Mouse (Mus musculus) heart, adult 8-10 months (tissue): ENCODE measurements around the gene Senp6. TPM values are rescaled to one million over a fixed set of nuclear protein-coding genes. Genes with fewer than 3 reads are reported as not detected.
A peak's percentile ranks its signal among the peaks of the same experiment; 100 is the strongest.
"Not testable (repeated sequence)": the region's sequence is repeated elsewhere in the genome, so short reads cannot be mapped to it uniquely, and the experiment has no call there.

Experiments used
- DNase-seq: peaks from one replicate; pipeline ENCODE4 v3.0.0; 2022; ENCODE audit warnings: low spot score
- total RNA-seq, 4 experiments: library from RNA; stranded (reverse); gene quantifications; 2 replicates each; pipeline ENCODE4 v1.2.4; 2022

Gene Senp6
- 10 to 100 TPM; 59.8 to 73.0 (median 66.9) TPM for total RNA-seq

DNA sequence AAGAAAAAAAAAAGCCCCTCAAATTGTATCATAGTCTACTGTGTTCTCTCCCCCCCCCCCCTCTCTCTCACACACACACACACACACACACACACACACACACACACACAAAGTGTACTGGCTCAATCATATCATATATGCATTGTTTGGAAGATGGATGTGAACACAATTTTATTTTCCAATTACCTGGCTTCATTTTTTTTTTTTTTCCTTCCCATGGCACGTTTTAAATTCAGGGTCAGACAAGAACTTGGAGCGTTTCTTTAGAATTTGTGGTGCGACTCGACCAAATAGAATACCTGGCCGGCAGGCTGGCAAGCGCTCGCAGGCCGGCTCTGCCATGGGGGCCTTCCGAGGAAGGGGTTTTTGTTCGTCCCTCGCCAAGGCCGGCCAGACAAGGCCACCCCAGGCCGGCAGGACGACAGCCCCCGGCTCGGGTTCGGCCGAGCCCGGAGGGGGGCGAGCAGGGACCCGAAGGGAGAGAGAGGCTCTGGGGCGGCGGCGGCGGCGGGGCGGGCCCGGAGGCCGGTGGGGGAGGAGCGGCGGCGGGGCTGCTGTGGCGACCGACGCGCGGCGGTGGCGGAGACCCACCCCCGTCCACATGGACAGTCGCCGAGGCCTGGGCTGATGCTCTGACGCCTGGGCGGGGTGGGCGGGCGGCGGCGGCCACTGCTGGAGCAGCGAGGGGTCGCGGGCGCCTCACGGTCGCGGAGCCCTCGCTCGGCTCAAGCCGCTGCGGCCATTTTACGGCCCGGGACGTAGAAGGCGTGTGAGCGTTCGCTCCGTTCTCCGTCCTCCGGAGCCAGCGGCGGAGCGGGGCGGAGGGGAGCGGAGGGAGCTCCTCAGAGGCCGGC, at the start of gene Senp6:
TSS of gene Senp6 (plus strand) at position 537 of the 854 bp plus-strand sequence.
- peak; percentile 39 for DNase-seq

DNA sequence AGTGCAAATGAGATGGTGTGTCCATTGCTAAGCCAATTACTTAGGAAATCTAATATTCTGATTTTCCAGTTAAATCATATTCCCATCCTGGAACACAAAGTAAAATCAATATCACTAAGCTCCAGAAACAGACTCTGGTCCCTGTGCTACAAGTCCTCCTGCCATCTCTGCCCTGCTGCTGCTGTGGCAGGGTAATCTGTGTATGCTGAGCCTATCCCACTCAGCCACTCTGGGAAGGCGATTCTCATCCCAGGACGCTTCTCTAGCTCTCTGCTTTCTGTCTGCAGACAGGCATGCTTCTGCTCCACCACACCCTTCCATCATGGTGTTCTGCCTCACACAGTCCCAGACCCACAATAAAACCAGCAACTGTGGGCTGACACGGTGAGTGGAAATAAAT, 46.3 kb upstream of the Senp6 start:
- DNase-seq: no peak

DNA sequence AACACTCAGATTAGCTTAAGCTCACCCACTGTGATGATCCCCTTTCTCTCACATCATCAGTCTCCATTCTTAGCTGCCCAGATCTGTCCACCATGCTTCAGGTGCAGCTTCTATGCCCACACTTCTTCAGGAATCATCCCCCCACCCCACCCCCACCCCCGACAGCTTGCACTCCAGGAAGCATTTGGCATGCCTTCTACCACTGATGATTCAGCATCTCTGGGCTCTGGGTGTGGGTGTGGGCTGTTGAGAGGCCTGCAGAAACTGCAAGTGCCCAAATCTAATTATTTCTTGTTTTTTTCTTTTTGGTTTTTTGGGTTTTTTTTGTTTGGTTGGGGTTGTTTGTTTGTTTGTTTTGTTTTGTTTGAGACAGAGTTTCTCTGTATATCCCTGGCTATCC, 45.1 kb upstream of the Senp6 start:
- DNase-seq: no peak

DNA sequence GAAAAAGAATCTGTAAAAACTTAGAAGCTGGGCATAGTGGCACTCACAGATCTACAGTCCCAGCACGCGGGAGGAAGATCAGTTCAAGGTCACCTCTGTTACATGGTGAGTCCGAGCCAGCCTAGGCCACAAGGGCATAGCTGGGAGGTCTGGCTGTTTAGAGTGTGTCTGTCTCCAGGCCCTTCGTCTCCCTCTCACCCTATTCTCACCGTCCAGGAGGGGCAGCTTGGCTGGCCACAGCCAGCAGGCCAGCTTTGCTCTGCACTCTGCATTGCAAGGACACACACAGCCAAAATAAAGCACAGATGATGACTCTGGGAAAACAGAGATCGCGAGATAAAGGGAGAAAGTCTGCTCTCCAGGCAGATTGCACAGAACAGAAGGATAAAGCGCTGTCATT, 43.9 kb upstream of the Senp6 start:
- DNase-seq: no peak

DNA sequence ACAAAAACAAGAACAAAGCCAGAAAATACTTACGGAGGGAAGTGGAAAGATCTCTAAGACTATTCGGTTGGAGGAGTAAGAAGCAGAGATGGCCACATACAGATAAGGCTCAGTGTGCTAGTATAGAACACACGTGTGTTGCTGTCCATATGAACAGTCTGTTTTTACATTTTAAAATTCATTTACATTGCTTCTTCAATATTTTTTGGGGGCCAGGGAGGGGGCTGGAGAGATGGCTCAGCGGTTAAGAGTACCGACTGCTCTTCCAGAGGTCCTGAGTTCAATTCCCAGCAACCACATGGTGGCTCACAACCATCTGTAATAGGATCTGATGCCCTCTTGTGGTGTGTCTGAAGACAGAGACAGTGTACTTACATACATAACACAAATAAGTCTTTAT, 41.4 kb upstream of the Senp6 start:
- DNase-seq: not testable (repeated sequence)

DNA sequence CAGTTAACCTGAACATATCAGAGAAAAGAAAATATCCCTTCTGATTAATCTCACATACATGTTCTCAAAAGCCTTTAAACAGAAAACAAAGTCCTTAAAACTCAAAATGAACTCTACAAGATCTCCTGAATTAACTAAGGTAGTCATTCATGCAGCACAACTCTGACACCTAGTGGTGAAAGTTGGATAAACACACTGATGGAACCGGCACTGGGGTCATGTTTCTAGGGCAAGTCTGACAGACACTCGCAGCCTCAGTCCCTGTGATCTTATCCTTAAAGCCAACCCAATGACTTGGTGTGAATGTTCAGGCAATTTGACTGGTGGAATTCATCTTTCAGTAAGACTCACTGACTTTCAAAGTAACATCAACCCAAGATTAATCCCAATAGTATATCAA, 40.7 kb upstream of the Senp6 start:
- DNase-seq: peak; percentile 78

DNA sequence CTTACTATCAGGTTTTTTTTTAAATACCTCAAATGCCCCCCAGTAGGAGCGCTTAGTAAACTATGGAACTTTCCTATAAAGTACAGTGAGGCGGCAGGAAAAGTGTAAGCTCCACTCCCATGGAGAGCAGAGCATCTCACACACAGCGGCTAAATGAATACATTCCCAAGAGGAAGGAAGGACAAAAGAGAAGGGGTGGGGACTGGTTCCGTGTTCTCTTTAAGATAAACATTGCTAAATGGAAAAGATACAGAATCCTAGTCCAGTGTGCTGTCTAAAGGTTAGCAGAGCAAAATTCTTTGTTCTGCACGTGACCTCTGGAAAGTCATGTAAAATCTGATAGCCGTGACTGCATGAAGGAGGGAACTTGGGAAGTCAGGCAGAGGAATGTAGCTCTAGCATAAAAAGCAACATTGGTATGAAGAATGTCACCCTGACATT, 40.1 kb upstream of the Senp6 start:
- DNase-seq: no peak

DNA sequence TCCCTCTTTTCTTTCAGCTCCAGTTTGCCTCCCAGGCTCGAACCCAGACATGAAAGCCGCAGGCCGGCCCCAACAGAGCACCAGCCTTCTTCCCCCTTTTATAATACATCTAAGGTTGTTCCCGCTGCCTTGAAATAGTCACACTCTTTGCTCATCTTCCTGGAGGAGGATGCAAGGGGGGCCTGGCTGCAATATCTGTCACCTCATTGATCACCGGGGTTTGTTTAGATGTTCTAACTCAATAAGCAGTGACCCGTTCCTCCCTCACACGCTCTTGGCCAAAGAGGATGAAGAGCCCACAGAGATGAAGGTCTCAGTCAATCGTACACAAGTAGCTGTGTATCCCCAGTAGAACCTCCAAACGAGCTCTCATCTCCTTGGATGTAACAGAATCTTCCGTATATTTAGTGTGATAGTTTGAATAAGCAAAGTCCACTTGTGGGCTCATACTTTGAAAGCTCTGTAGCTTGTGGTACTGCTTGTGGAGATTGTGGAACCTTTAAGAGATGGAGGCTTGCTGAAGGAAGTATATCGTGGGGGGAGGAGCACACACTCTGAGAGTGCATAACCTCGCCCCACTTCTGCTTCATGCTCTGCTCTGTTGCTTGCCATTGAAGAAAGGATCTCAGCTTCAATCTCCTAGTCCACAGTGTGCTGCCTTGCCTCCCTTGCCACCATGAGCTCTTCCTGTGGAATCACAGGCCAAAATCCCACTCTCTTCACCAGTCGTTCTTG, 29.3 kb upstream of the Senp6 start:
- no peak for DNase-seq

DNA sequence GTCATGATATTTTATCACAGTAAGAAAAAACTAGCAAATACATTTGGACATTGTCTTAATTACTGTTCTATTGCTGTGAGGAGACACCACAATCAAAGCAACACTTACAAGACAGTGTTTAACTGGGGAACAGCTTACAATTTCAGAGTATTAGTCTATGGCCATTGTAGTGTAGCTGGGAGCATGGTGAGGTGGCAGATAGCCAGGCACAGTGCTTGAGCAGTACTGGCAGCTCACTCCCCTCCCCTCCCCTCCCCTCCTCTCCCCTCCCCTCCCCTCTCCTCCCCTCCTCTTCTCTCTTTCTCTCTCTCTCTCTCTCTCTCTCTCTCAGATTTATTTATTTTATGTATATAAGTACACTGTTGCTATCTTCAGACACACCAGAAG, 28.7 kb upstream of the Senp6 start:
- DNase-seq: no peak

DNA sequence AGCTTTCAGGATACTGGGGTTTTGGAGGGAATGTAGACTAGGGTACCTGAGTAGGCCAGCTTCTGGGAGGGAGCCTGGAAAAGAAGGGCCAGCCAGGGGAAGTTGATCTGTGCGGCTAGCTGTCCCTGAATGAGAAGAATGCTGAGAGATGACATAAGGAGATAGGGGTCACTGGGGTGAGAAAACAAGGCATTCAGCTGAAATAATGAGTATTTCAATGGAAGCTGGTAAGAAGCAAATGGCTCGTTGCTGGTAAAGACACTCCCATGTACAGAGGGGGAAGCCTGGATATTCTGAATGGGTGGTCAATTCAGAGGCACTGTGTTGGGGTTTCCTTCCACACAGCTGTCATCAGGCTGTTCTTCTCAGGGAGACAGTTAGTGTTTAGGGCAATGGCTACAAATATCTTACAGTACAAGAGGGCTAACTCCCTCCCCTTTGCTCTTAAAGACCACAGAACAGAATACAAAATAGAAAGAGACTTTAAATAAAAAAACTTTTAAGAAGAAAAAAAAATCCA, 27.3 kb upstream of the Senp6 start:
- DNase-seq: no peak

DNA sequence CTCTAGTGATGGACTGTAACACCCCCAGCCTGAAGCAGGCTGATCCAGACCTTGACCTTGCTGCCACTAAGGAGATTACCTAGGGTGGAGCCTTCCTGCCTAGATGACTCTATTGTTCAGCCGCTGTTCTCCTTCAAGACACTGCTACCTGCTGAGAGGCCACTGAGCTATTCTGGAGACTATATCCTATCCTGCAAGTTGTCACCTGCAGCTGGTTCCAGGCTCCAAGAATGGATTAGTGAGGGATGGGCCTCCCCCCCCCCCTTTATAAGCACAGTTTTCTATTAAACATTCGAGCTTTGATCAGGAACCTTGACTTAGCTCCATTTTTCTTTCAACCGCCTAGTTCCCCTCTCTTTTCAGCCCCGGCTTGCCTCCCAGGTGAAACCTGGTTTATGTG, 22.4 kb upstream of the Senp6 start:
- DNase-seq: not testable (repeated sequence)

DNA sequence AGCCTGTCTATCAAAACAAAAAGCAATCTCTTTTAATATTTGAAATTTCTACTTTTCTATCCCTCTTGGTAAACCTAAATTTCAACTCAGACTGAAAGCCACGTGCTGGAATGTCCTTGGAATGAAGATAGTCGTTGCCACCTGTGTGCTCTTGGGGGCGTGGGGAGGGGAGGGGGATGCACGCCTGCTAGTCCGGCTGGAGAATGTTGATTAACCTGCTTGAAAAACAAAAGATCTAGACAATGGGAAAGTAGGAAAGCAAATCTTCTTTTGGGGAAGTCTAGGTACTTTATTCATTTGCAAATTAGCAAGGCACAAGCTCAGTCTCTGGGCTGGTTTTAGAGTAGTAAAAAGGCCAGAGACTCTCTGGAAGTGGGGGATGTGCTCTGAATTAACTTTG, 17.4 kb upstream of the Senp6 start:
- not testable (repeated sequence) for DNase-seq

DNA sequence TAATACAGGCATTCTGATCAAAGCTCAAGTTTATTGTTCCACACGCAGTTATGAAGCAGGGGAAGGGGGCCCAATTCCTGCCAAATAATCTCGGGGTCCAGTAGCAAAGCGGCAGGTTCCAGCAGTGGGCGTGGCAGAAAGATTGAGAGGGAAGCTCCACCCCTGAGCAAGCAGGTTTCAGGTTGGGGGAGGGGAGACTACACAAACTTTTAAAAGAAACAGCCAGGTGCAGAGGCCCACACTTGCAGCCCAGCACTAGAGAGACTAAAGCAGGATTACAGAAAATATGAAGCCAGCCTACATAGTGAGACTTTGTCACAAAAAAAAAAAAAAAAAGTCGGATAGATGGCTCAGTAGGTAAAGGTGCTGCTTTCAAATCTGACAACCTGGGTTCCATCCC, 13.8 kb upstream of the Senp6 start:
- no peak for DNase-seq

DNA sequence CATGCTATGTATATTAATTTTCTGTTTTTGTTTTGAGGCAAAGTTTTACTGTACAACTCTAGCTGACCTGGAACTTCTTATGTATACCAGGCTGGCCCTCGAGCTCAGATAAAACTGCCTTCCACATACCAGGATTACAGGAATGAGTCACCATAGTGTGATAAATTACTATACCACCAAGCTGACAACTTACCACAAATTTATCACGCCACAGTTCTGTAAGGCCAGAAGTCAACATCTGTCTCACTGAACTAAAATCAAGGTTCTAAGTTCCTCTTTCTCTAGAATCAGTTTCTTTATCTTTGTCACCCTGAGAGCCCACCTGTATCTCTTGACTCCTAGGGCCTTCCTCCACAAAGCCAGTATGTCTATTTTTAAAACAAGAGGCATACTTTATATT, 9.0 kb upstream of the Senp6 start:
- no peak for DNase-seq

DNA sequence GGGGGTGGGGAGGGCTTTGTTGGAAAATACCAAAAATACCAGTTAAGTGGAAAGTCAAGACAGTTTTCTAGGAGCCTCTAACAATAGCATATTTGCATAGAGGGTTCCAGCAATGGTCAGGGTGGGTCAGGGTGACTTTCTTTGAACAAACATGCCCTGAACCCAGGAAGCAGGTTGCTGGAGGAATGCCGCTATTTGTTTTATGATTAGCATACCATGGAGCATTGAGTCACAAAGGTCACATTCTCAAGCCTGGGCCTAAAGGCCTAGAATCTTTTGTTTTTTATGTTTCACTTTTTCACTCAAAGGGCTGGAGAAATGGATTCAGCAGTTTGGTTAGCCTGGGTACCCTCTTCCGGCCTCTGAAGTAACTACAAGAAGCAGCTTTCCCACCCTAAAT, 1.2 kb upstream of the Senp6 start:
- not testable (repeated sequence) for DNase-seq

DNA sequence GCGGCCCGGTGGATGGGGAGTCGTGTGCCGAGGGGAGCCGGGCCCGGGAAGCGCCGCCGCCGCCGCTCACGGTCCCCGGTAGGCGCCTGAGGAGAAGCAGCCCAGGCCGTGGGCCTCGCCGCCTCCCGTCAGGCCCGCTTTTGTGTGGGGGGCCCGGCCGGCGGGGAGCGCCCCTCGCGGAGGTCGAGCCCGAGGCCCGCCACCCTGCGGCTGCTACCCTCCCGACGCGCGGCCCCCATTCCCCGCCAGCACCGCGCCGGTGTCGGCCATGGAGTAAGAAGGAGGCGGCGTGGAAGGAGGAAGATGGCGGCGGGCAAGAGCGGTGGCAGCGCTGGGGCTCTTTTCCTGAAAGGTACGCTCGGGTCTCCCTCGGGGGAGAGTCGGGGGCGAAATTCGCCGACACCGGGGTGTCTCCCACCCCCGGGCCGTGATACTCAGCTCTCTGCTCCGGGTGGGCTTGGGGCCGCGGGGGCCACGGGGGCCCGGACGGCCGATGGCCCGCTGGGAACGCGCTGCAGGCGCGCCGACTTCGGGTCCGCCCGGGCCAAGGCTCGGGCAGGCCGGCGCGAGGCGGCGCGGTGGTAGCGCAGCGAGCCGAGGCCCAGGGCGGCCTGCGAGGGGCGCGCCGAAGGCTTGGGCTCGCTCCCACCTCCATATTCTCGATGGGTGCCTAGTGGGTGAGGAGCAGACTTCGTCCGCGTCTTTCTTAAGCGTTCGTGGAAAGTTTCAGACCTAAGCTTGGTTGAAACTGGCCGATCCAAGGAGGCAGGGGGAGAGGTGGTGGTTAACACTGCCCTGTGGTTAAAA, 721 bp downstream of the Senp6 start:
- peak; percentile 55 for DNase-seq

DNA sequence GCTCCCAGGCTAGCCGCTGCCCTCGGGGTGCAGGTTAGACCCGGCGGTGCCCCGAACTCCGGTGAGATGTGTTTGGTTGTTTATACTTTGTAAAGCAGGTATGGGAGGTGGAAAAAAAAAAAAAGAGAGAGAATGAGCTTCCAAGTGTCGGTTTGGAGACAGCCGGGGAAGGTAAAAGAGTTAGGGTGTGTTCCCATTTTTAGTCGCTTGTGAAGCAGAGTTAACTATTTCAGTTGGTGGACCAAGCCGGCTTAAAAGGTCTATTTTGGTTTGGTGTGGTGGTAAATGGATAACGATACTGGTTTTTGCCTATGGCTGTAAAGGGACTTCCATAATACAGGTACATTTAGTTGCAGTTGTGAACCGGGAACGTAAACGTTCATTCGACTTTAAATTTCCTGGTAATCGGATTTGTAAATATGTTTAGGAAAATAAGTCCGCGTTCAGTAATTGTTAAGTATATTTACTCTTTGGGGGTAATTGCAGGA, 1.4 kb downstream of the Senp6 start:
- DNase-seq: no peak

DNA sequence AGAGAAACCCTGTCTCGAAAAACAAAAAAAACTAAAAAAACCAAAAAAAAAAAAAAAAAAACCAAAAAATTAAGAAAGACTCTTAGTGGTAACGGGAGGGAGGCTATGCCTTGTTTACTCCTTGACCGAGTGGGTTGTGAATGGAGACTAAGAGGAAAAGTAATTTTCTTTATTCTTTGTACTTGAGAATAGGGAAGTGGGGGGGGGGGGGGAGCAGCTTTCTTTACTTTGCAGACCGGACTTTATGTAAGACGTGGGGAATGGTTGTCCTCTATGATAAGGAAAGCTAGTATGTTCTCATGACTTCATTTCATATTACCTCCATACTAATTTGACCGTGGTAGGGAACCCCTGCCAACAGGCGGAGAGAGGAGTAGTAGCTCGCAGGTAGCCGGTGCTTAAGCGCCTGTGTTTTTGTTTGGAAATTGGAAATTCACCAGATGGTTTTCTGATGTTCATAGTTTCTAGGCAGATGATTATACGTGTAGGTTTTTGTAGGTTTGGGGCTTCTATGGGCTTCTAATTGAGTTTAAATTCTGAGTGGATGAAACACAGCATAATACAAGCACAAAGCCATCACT, 2.1 kb downstream of the Senp6 start:
- DNase-seq: no peak

DNA sequence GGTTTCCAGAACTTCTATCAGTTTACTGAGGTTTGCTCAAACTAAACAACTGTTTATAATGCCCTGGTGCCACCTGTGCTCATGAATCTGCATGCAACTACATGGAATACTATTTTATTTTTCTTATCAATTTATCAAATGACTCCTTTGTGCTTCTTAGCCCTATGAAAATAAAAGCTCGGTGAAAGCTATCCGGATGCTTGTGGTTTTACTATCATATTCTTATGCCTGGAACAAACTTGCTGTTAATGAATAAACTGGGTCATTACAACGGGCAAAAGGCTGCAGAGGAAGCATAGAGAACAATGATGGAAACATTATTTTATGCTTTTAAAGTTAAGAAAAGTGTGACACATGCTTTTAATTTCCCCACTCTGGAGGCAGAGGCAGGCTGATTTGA, 3.3 kb downstream of the Senp6 start:
- no peak for DNase-seq

DNA sequence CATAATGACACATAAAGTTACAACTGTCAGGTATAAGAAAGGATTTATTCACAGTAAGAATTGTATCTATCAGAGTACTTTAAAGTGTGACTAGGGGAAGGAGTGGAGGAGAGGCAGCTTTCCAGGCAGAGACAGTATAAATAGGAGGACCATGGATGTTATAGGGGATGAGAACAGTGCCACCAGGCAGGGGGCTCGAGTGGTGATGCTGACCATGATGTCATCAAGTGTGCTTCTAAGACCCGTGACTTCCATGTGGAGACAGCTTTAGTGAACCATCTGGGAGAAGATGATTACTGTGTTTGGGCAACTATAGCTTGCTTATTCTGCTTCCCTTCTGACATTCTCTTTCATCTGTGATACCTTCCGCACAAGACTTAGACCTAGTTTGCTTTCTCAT, 4.9 kb downstream of the Senp6 start:
- no peak for DNase-seq

DNA sequence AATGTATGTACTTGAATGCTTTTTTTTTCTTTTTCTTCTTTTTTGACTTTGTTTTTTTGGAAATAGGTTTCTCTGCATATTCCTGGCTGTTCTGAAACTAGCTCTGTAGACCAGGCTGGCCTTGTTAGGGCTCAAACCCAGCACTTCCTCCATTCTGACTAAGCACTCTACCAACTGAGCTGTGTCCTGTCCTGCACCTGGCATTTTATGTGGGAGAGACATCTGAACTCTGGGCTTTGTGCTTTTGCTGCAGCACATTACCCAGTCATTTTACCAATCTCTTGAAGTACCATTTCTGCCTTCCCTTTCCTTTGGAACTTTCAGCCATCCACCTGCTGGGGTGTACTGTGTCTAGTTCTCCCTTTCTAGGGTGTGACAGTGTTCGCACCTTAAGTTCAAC, 7.4 kb downstream of the Senp6 start:
- DNase-seq: no peak
